In genomic region chr3:145575340-145575739, GRCm38 (mm10) we compare ENCODE assay signal across 8 mouse cellular contexts. TPM values are rescaled to one million over a fixed set of nuclear protein-coding genes. Genes with fewer than 3 reads are reported as not detected.
A peak's percentile ranks its signal among the peaks of the same experiment; 100 is the strongest.
DNase-seq lines count a peak whose midpoint lies in the region; ATAC-seq and TF ChIP-seq lines count a peak whose summit lies in the region.
"Had no signal": no experiment of that assay in that cellular context is flagged by ENCODE, and none has a peak within 500 bp of the region (broad histone marks: within the 10 kb centered on the region; RNA-seq: fewer than 3 reads in every experiment).

No protein-coding gene starts in this region.

- no peak overlapping the region for H3K4me2 ChIP-seq in kidney, postnatal 0 days (ENCODE audit: low read length)
- peak overlapping the region; percentile 79; the same call in 1 of the 2 replicates for H3K4me2 ChIP-seq in forebrain, embryonic 14.5 days (ENCODE audit: low read length)
- peak overlapping the region; percentile 89 for H3K4me2 ChIP-seq in limb, embryonic 13.5 days (replicated peaks)
- peak overlapping the region; percentile 92 for H3K4me2 ChIP-seq in neural tube, embryonic 14.5 days (ENCODE audit: low read depth, low read length)

- H3K27ac ChIP-seq in kidney, postnatal 0 days: no peak overlapping the region
- no peak overlapping the region for H3K27ac ChIP-seq in kidney, adult 2 months (ENCODE audit: insufficient read depth, low read depth, low read length)
- no peak overlapping the region for H3K27ac ChIP-seq in forebrain, embryonic 14.5 days (ENCODE audit: low read depth, low read length)
- H3K27ac ChIP-seq in limb, embryonic 13.5 days: no peak overlapping the region
- H3K27ac ChIP-seq in neural tube, embryonic 14.5 days (ENCODE audit: low read depth, low read length): no peak overlapping the region

- H3K4me3 ChIP-seq in kidney, postnatal 0 days (replicated peaks; ENCODE audit: low read depth, low read length): no peak overlapping the region
- no peak overlapping the region for H3K4me3 ChIP-seq in kidney, adult 2 months (ENCODE audit: insufficient read depth, low read depth, low read length)
- H3K4me3 ChIP-seq in forebrain, embryonic 14.5 days (ENCODE audit: low read depth, low read length): no peak overlapping the region
- H3K4me3 ChIP-seq in limb, embryonic 13.5 days: no peak overlapping the region
- H3K4me3 ChIP-seq in neural tube, embryonic 14.5 days (ENCODE audit: low read depth, low read length): no peak overlapping the region

- 0 out of 2 replicates have a peak, but pooled peaks cover 5% of the 10 kb centered on the region for H3K36me3 ChIP-seq in kidney, postnatal 0 days (ENCODE audit: insufficient read depth, low read length)
- H3K36me3 ChIP-seq in kidney, adult 2 months (ENCODE audit: control insufficient read depth, insufficient read depth, low read length): no peaks in the 10 kb centered on the region
- peaks cover 15% of the 10 kb centered on the region for H3K36me3 ChIP-seq in forebrain, embryonic 14.5 days (ENCODE audit: control insufficient read depth, insufficient read depth, low read length)
- H3K36me3 ChIP-seq in limb, embryonic 13.5 days: peaks cover 22% of the 10 kb centered on the region
- H3K36me3 ChIP-seq in neural tube, embryonic 14.5 days (ENCODE audit: control insufficient read depth, insufficient read depth, low read length): peaks cover 6% of the 10 kb centered on the region; the same call in 1 of the 2 replicates

- H3K9me3 ChIP-seq in kidney, postnatal 0 days (replicated peaks; ENCODE audit: low read length): no peaks in the 10 kb centered on the region
- no peaks in the 10 kb centered on the region for H3K9me3 ChIP-seq in forebrain, embryonic 14.5 days (replicated peaks; ENCODE audit: control insufficient read depth, low read length)
- no peaks in the 10 kb centered on the region for H3K9me3 ChIP-seq in limb, embryonic 13.5 days
- H3K9me3 ChIP-seq in neural tube, embryonic 14.5 days (ENCODE audit: control insufficient read depth, low read length): no peaks in the 10 kb centered on the region
- H3K9me3 ChIP-seq: G1E had no signal

- 85% methylated on average over 7 of the region's 7 CpGs for WGBS in kidney, postnatal 0 days
- WGBS in kidney, adult 2 months: 83% methylated on average over 7 of the region's 7 CpGs
- WGBS in forebrain, embryonic 14.5 days: 81% methylated on average over 7 of the region's 7 CpGs
- 83% methylated on average over 7 of the region's 7 CpGs for WGBS in limb, embryonic 13.5 days
- WGBS in neural tube, embryonic 14.5 days: 84% methylated on average over 7 of the region's 7 CpGs

- peaks cover 8% of the 10 kb centered on the region for H3K4me1 ChIP-seq in kidney, postnatal 0 days (replicated peaks; ENCODE audit: insufficient read depth, low read length)
- H3K4me1 ChIP-seq in kidney, adult 2 months (ENCODE audit: control insufficient read depth, insufficient read depth, low read length): no peaks in the 10 kb centered on the region; the same call in 1 of the 2 replicates
- H3K4me1 ChIP-seq in forebrain, embryonic 14.5 days (ENCODE audit: control insufficient read depth, insufficient read depth, low read length): peaks cover 9% of the 10 kb centered on the region
- H3K4me1 ChIP-seq in limb, embryonic 13.5 days: peaks cover 12% of the 10 kb centered on the region
- H3K4me1 ChIP-seq in neural tube, embryonic 14.5 days (ENCODE audit: control insufficient read depth, insufficient read depth, low read length): peaks cover 11% of the 10 kb centered on the region

- H3K9ac ChIP-seq in kidney, postnatal 0 days (ENCODE audit: low read depth, low read length): no peak overlapping the region
- H3K9ac ChIP-seq in forebrain, embryonic 14.5 days (ENCODE audit: low read length): no peak overlapping the region
- H3K9ac ChIP-seq in limb, embryonic 13.5 days: no peak overlapping the region
- H3K9ac ChIP-seq in neural tube, embryonic 14.5 days (replicated peaks; ENCODE audit: low read depth, low read length): no peak overlapping the region

- no peak for TF ChIP-seq CTCF in kidney, postnatal 0 days (IDR thresholded peaks at IDR 0.05; ENCODE audit: low read depth)
- no peak for TF ChIP-seq CTCF in kidney, adult 2 months (conservative IDR thresholded peaks at IDR 0.05; ENCODE audit: insufficient read depth, insufficient read length, low read depth, low read length)

- H3K27me3 ChIP-seq in kidney, postnatal 0 days (ENCODE audit: insufficient read depth, low read length): no peaks in the 10 kb centered on the region
- H3K27me3 ChIP-seq in kidney, adult 2 months (replicated peaks; ENCODE audit: control insufficient read depth, insufficient read depth, low read length): no peaks in the 10 kb centered on the region
- H3K27me3 ChIP-seq in forebrain, embryonic 14.5 days (replicated peaks; ENCODE audit: control insufficient read depth, insufficient read depth, low read length): no peaks in the 10 kb centered on the region
- no peaks in the 10 kb centered on the region for H3K27me3 ChIP-seq in limb, embryonic 13.5 days
- no peaks in the 10 kb centered on the region for H3K27me3 ChIP-seq in neural tube, embryonic 14.5 days (ENCODE audit: control insufficient read depth, insufficient read depth, low read length)

- ATAC-seq in kidney, postnatal 0 days (replicated peaks; ENCODE audit: low FRiP score, low read depth): peak; percentile 7; the same call in 1 of the 2 replicates
- no peak; the same call in 1 of the 2 replicates for ATAC-seq in forebrain, embryonic 14.5 days
- ATAC-seq in limb, embryonic 13.5 days (ENCODE audit: low FRiP score, low read depth): 0 out of 2 replicates have a peak, but pooled peaks have one; percentile 20
- peak; percentile 28; the same call in 1 of the 2 replicates for ATAC-seq in neural tube, embryonic 14.5 days (ENCODE audit: low read depth)

- TF ChIP-seq POLR2A in kidney, adult 2 months (IDR thresholded peaks at IDR 0.05; ENCODE audit: low read depth, low read length): no peak

- no peak for DNase-seq in kidney, postnatal 0 days (ENCODE audit: low spot score)
- DNase-seq in kidney, adult 2 months: no peak
- no peak for DNase-seq in forebrain, embryonic 14.5 days (ENCODE audit: low spot score)
- DNase-seq in c-Kit-positive CD71-positive TER-119-positive erythroid progenitor cells, embryonic 14.5 days (ENCODE audit: low spot score): no peak
- DNase-seq in cerebellum, postnatal 10 days: no peak

RNA-seq across cellular contexts. Expression of gene Znhit6, which starts 0.7 kb away (rescaled TPM):
- 28.6 and 31.8 TPM in 2 replicates for polyA plus RNA-seq in kidney, postnatal 0 days (2015; fragmentation: Nextera tagmentation; extraction: Ambion mirVana)
- polyA plus RNA-seq in kidney, adult 2 months (2012; rRNA removed): 3.5 and 4.2 TPM in 2 replicates
- polyA plus RNA-seq in forebrain, embryonic 14.5 days (2014; fragmentation: Nextera tagmentation; extraction: Ambion mirVana): 28.0 and 28.8 TPM in 2 replicates
- 41.6 and 48.9 TPM in 2 replicates for polyA plus RNA-seq in limb, embryonic 13.5 days (2015; fragmentation: Nextera tagmentation; extraction: Ambion mirVana)
- polyA plus RNA-seq in neural tube, embryonic 14.5 days (2014; fragmentation: Nextera tagmentation; extraction: Ambion mirVana): 29.9 and 32.4 TPM in 2 replicates
